Mouse (Mus musculus) left cerebral cortex, adult 6 months (tissue): ENCODE data around the gene Ambp. TPM values are rescaled to one million over a fixed set of nuclear protein-coding genes. Genes with fewer than 3 reads are reported as not detected.

Experiments
- long read RNA-seq, 2 experiments: library from polyadenylated mRNA; unstranded; transcript quantifications; one replicate each; pipeline ENCODE4 v2.0.0; 2019 to 2020
- polyA plus RNA-seq: library from polyadenylated mRNA; unstranded; fragments of <200 nt; fragmentation: Nextera tagmentation; gene quantifications from 2 replicates; pipeline ENCODE4 v1.2.3, GENCODE M21; 2021

The Ambp gene
- polyA plus RNA-seq: not detected in 2 replicates
- long read RNA-seq, experiment 1: 0 reads
- long read RNA-seq, experiment 2: 0 reads

GRCm38 (mm10) chr4:63154699-63155098, at the start of gene Ambp:
Gene Ambp, minus strand, starts transcription at chr4:63154799.

GRCm38 (mm10) chr4:63171969-63172685, 17.5 kb upstream of the Ambp start, which contains the start of gene Kif12:
Gene Kif12, minus strand, starts transcription at chr4:63172131.

Other genes starting within 250 kb of the Ambp start
- 1.0 and 1.3 TPM in 2 replicates for gene Zfp618, start 189.2 kb downstream of the Ambp start, polyA plus RNA-seq
- not detected in 2 replicates for gene Kif12, start 17.3 kb upstream of the Ambp start, polyA plus RNA-seq
- gene Col27a1, start 59.2 kb upstream of the Ambp start, polyA plus RNA-seq: 0.23 and 0.37 TPM in 2 replicates
- gene Orm1, start 189.8 kb upstream of the Ambp start, polyA plus RNA-seq: not detected in 2 replicates
- gene Orm3, start 201.4 kb upstream of the Ambp start, polyA plus RNA-seq: not detected in 2 replicates
- gene Orm2, start 207.7 kb upstream of the Ambp start, polyA plus RNA-seq: not detected in 2 replicates
- 0.72 and 0.83 TPM in 2 replicates for gene Akna, start 248.6 kb upstream of the Ambp start, polyA plus RNA-seq